Mouse (Mus musculus): Measurements from ENCODE around the gene Acpp.

The Acpp gene

DNA sequence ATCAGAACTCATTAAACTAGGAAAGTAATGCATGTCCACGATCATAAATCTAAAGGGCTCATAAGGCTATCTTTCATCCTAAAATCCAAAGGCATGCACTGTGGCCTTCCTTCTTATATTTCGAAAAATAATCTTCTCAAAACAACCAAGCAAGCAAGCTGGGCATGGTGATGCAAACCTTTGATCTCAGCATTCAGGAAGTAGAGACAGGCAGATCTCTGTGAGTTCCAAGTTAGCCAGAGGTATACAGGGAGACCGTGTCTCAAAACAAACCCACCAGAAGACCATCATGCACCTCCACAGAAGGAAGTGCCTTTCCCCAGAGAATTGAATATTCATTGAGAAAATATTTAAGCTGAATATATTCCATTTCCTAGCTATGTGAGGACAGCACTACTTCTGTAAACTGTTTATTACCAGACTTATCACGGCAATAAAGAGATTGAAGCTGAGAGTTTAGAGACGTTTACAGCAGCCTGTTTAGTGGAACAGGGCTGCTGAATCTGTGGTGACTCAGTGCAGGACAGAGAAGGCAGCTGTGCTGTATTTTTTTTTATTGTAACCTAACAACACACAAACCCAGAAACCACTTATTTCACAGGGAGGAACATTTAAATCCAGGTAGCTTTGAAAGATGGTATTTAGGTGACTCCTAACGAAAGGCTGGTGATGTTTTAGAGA, 90.1 kb downstream of the Acpp start:
- DNase-seq, result no peak

- no peak for DNase-seq
These were observed 93.6 kb downstream of the Acpp start for GRCm38 (mm10) chr9:104243799-104244466.

- DNase-seq, result peak; percentile 12
These were observed 97.4 kb downstream of the Acpp start for GRCm38 (mm10) chr9:104240146-104240545.

- DNase-seq, result no peak
These were observed 98.5 kb downstream of the Acpp start for GRCm38 (mm10) chr9:104239076-104239475.
